Mouse (Mus musculus) adrenal gland, postnatal 36 days (tissue): ENCODE results near the gene Sept10. TPM values are rescaled to one million over a fixed set of nuclear protein-coding genes. Genes with fewer than 3 reads are reported as not detected.
A peak's percentile ranks its signal among the peaks of the same experiment; 100 is the strongest.

Source experiments
- DNase-seq, 2 experiments: peaks; one replicate each; pipeline ENCODE4 v3.0.0; 2021; ENCODE audit warnings: mixed read lengths in 1 of 2
- total RNA-seq, 2 experiments: library from RNA; stranded (reverse); gene quantifications; 2 replicates each; pipeline ENCODE4 v1.2.3; 2021

The Sept10 gene
- total RNA-seq, 2 experiments from 2014 or later = 42.4 to 61.2 TPM

DNA sequence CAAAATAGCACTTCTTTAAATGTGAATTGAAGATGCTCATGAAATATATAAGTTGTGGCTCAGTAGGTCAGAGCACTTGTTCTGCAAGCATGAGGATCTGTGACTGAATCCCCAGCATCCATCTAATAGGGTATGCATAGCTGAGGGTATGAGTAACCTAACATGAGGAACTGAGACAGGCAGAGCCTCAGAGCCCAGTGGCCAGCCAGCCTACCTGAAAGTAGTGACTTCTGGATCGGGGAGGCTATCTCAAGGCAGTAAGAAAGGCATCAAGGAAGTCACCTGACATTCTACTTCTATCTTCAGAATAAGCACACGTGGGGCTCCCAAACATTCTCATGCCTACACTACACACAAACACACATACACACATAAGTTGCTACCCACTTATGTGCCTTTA lies 3.5 kb upstream of the Sept10 start:
- no peak for DNase-seq

DNA sequence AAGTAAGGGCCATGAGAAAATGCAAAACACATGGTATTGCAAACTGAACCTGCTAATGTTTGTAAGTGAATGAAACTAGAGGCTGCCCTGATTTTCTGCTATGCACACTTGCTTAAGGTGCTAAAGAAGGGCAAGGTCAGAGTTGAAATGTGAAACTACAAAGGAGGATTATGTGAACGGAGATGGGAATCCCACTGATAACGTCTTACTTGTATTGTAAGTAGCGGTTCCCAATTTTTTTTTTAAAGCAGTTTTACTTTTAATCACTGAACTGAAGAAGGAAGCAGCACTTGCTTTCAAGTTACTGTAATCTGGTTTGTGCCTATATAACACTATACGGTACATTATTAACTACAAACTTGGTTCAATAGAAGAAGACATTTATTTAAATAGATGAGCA lies 2.2 kb upstream of the Sept10 start:
- no peak for DNase-seq

DNA sequence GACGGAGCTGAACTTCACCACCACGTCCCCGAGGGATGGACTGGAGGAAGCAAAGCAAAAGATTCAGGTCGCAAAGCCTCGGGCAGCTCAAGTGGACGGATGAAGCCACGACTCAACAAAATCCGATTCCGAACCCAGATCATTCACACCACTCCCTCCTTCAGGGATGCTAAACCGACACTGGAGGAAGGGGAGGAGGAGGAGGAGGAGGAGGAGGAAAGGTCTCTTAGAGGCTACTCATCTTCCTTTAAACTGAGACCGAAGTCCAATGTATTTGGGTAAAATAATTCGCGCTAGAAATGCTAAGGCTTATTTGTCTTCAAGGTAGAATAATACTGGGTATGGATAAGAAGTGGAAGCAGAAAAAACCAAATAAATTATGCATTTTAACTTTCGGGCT lies 1.7 kb upstream of the Sept10 start:
- DNase-seq = no peak

DNA sequence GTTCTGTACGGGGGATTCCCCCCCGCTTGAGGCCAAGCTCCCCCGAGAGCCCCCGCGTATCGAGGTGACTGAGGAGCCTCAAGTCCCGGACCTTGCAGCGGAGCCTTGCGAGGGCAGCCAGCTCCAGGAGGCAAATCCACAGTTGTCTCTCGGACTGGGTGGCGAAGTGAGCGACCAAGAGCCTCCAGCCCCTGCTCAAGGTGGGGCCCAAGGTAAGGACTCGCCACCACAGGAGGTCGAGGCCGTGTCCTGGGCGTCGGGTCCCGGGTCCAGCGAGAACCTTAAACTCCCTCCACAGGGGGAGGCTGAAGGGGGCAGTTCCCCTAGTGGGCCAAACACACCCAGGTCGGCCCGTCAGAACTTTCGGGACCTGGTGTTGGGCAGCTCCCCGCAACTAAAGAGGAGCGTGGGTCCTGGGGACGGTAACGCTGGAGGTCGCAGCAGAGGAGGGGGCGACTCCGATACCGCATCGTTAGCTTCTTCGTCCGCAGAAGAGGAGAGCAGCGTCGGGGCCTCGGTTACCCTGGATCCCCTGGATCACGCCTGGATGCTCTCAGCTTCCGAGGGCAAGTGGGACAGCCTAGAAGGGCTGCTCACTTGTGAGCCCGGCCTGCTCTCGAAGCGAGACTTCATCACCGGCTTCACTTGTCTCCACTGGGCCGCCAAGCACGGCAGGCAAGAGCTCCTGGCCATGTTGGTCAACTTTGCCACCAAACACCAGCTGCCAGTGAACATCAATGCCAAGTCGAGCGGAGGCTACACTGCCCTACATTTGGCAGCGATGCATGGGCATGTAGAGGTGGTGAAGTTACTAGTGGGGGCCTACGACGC lies 839 bp upstream of the Sept10 start:
- DNase-seq = peak; percentile 43 to 59

DNA sequence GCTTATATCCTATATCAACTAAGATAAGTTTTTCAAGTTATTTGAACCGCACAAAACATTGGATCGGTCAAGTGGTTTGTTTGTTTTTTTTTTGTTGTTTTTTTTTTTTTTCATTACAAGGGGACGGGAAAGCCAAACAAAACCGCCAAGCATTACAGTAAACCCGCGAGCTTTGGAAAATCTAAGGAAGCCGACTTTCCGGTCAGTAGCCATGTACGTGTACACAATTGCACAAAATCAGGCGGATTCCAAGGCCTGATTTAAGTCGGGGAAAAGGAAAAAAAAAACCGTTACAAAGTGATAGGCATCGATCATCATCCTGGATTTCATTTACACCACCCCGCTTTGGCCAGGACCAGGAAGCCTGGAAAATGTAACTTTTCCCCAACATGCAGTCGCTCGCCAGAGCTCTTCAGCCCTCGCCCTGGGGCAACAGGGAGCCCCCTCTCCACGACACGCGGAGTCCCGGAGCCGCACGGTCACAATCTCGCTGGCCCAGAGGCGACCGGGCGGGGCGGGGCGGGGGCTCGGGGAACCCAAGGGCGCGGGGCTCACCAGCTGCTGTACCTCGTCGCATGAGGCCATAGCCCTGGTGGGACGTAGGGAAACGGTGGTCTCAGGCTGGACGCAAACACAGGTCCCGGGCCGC lies 699 bp downstream of the Sept10 start:
- no peak for DNase-seq

DNA sequence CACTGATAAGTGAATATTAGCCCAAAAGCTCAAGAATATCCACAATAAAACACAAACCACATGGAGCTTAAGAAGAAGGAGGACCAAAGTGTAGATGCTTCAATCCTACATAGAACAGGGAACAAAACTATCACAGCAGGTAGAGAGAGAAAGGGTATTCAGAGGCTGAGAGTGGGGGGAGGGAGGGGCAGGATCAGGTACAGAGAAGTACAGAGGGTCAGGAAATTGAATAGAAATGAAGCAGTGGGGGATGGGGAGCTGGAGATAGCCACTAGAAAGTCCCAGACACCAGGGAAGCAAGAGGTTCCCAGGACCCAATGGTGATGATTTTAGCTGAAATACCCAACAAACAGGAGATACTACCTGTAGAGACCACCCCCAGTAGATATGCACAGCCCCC lies 21.6 kb downstream of the Sept10 start:
- DNase-seq = no peak

DNA sequence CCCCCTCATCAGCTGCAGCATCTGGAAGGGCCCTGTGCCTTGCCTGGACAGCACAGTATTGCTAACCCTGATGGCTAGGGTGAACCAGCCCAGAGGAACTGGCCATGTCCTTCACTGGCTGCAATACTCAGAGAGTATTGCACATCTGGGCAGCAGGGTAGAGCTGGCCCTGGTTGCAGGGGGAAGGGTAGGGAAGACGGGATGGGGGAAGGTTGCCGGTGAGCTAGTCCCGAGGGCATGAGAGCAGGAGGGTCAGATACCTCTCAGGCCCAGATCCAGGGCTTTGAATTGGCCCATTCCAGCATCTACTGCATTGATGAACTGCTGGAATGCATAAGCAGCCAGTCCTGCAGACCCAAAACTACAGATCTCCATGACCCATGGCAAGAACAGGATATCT lies 24.9 kb downstream of the Sept10 start:
- DNase-seq = peak; percentile 27 to 45

DNA sequence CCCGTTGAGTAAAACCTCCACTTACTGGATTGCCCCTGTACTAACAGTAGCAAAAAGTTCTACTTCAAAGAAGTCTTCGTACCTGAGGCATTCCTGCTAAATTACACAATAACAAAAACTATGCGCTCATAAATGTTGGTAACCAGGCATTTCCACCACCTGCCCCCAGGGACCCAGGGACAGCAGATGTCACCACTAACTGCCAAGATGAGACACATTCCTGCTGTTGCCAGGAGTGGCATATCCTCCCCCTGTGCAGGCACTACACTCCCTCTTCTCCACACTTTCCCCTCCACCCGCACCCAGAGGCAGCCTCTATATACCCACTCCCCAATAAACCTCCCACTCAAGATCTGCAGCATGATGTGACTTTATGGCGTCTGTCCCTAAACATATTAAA lies 26.8 kb downstream of the Sept10 start:
- peak in 1 of 2 experiments; percentile 20 for DNase-seq

DNA sequence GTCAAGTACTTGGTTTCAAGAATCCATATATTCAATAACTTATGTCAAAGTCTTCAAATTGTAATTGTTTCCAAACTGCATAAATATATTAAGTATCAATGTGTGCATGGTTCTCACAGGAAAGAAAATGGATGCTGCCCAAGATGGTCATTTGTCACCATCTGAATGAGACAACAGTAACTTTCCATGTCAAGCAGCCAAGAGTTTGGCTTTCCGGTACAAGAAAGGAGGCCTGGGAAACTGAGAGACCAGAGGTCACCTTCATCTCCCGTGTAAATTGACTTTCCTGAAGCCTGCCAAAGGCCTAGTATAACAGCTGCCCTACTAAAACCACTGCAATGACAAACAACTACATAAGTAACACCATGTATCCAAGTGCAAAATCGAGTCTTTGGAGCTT lies 39.3 kb downstream of the Sept10 start:
- DNase-seq = no peak

DNA sequence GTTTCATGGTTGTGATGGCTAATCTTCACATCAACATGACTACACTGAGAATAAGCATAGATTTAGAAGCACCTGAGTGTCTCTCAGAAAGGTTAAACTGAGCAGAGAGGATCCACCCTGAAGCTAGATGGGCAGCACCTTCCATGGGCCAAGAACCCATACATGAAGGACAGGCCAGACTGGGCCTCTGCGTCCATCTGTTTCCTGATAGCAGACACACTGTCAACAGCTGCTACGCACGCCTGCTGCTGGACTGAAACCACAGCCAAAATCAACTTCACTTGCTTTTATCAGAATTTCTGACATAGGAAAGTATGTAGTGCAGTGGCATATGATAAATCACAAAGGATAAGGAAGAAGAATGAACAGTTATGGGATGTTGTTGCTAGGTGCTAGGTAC lies 42.0 kb downstream of the Sept10 start:
- DNase-seq = no peak

DNA sequence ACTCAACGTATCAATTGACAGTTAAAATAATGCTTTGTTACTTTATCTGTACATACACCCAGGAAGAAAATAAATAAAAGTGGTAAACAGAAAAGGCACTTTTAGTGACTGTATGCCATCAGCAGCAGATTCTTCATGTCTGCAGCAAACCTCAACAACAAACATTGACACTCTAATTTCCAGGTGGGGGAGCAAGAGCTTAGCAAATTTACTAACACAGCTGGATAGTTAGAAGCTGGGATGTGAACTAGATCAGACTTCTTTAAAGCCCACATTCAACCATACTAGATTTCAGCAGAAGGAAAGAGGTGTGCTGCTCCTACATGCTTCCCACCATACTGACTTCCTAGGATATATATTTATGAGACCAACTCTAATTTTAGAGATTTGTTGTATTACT lies 49.1 kb downstream of the Sept10 start:
- DNase-seq = no peak

DNA sequence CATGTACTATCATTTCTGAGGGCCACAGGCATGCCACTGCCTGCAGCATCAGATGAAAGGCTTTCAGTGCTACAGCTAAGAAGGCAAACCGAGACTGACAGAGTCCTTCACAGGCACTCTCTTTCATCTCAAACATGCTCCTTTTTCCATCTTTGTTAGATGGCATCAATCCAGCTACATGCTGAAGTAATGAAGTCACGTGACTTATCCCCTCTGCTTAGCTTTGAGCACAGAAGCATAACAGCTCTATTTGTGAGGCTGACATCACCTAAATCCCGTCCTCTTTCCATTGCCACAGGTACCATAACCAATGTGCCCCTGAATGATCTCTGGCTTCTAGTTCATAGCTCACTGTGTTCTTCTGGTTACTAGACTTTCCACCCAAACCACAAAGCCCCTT lies 50.6 kb downstream of the Sept10 start:
- DNase-seq = no peak

DNA sequence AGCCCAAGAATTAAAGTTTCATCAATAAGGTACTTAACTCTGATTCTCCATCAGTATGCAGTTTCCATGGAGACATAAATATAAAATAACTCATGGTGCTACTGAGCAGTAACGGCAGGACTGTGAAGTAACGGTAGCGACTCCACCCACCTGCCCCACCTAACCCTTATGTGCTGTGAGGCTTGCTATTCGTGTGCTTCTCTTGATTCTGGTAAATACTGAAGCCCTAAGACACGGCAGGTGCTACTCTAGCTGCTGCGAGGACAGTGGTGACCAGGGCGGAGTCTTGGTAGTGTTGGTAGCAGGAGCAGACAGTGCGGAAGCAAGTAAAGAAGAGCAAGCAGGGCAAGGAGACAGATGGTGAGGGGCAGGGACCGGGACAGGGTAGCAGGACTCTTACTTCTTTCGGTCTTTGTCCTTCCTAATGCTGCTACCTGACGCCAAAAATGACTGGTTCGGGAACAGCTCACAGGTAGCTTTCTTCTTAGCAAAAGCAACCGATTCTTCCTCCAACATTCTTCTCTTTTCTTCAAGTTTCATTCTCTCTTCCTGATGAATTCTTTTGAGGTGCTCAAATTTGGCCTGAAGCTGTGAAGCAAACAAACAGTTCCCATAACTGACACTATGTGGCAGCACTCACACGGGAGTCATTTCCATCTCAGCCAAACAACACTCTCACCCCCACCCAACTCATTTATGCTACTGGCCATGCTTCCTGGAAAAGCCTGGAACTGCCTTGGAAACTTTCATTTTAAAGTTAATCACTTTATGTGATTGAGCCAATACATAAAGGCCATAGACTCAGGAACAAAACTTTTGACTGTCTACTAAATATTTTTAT lies 55.3 kb downstream of the Sept10 start:
- peak; percentile 42 to 64 for DNase-seq

DNA sequence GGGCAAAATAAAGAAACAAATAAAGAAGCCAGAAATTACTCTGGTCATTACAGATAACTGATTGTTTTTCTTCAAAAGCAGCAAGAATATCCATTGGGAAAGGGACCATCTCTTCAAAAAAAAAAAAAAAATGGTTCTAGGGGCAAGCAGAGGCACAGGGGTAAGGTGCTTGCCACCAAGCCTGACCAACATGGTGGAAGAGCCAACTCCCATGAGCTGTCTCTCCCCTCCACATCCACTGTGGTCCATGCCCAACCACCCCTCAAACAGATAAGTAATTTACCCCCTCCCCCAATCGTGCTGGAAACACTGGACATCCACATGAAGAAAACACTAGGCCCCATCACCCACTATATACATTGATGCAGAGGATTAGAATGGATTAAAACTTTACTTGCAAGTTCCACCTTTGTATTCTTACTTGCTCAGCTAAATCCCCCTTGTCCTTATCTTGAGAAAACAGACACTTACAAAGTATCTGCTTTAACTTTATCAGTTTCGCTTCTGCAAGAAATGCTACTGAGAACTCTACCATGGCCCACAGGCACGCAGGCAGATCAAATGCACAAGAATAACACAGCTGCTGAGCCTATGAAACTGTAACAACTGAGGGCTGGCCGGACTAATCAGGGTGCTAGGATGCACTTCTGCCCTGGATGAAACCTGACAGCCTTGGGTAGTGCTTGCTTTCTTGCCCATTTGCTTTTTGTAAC lies 59.3 kb downstream of the Sept10 start:
- DNase-seq = no peak

DNA sequence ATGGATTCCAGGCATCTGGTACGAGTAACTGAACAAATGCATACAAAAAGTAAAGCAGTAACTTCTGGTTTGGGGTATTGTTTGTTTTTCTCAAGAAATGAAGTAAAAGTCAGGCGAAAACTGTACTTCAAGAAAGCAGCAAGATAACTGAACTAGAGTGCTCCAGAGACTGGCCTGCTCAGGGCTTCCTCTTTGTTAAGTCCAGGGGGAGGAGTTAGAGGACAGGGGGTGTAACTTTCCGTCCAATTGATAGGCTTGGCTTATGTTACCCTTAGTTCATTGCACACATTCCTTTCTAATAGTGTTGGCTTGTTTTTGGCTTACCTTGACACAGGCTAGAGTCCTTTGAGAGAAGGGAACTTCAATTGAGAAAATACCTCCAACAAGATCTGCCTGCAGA lies 63.0 kb downstream of the Sept10 start:
- DNase-seq = no peak

DNA sequence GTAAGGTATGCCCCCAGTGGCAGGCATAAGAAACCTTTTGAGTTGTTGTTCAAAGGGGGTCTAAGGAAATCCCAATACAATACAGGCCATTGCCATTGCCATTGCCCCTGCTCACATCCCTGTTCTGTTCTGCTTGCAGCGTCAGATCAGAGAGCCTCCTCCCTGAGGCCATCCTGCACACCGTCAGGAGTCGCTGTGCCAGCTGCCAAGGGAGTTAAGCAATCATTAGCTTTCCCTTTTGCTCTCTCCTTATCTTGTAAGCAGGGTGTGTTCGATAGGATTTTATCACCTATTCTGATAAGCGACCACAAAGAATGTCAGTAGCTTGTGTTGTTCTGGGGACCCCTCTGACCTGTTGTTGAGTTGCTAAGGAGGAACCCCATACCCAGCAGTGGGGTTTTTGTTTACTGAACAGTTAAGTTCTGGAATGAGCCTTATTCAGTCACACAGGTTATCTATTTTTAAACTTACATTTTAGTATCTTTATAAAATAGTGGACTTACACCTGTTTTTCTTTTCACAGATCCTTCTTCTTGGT lies 69.0 kb downstream of the Sept10 start:
- DNase-seq = no peak

DNA sequence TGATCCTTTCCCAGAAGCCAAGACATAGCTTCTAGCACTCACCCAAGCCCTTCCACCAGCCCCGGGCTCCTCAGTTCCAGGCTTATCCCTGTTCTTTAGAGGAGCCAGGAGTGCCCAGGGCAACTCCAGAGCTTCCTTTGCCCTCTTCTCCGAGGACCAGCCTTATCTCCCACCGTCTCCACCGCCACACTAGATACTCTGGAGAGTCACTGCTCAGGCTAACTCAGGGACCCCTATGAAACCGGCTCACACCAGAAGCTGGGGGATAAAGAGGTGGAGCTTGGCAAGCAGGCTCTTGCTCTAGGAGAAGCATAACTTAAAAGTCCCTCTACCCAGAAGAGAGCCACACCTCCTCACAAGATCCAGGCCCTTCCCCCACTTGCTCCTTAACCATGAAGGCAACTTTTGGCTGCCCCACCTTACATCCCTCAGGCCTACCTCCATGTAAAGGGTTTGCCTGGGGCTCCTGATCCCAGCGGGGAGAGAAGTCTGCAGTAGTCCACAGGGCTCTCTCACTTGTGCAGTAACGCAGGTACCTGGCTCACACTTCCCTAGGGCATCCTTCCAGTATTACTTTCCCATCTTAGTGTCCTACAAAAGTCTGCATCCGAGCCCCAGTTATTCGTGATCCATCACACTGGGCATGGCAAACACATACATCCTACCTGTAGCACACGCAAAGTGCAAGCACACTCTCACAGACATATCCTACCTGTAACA lies 70.5 kb downstream of the Sept10 start:
- no peak for DNase-seq

DNA sequence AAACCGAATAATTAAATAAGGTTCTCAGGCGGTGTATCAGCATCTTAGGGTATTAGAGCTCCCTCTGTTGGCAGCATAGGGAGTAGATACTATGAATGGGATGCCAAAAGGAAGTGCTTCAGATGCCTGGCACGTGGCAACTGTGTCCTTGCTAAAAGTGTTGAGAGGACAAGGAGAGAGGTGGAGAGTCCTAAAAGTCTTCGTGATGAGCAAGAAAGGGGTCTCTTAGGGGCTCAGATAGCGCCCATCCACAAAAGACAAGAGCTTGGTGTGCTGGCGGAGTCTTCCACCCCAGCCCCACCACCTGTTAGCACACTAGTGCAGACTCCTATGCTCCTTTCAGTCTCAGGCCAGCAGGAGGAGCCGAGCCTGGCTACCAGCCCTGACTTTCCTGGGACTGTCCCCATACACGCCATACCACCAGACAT lies 71.7 kb downstream of the Sept10 start:
- peak; percentile 23 to 44 for DNase-seq

DNA sequence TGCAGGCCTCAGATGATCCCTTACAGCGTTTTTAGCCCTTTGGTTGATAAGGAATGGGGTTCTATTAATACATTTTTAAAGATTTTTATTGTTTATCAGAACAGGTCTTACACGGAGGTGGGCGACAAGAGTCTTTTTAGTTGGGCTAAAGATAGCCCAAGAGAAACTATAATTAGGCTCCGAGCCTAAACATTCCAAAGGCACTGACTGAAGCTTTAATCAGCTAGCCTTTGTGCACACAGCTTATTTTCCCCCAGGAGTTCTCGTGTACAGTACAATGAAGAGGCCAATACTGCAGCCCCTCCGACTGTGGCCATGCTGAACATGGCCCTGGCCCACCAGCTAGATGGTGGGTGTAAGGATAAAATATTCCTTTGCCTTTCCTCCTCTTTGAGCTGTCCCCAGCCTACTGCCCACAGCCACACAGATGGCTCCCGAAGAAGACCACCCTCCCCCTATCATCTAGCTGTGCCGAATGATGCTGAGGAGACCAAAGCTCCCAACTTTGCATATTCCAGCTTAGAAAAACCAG lies 88.1 kb downstream of the Sept10 start:
- no peak for DNase-seq

DNA sequence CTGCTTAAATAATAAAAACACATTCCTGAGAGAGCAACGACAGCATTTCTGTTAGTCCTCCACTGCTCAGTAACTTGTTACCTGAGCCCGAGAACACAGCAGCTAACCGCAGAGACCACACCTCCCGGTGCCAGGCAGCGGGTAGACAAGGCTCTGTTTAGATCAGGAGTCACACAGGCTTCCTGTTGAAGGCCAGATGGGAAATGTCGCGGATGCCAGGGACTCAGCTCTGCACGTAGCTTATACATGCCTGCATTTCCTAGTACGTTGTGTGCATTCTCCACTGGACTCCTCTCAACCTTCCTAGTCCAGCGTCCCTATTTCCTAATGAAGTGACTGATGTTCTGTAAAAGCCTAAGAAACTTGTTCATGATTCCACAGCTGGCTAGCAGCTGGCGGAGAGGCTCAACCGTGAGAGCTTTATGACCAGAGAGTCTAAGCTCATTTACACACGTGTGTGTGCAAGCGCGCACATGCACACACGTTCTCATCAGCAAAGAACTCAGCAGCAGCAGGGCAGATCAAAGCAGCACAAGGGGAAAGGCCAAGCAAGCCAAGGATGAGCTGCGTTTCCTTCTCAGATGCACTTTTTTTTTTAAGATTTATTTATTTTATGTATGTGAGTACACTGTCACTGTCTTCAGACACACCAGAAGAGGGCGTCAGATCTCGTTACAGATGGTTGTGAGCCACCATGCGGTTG lies 89.6 kb downstream of the Sept10 start:
- DNase-seq = no peak
